Mouse (Mus musculus): ENCODE measurements around the gene Kcnq2. TPM values are rescaled to one million over a fixed set of nuclear protein-coding genes. Genes with fewer than 3 reads are reported as not detected.

Gene Kcnq2
- polyA plus RNA-seq, 1 experiment from 2014 or later: 1.5 TPM

- DNase-seq (ENCODE audit: low spot score) (no peak), ATAC-seq (replicated peaks; ENCODE audit: insufficient number of reproducible peaks, low FRiP score, low TSS enrichment, low read depth) (no peak)
- H3K9ac ChIP-seq (replicated peaks; ENCODE audit: low read length): no peak overlapping the region
- no peaks in the 10 kb centered on the region for H3K36me3 ChIP-seq (replicated peaks; ENCODE audit: control insufficient read depth, insufficient read depth, low read depth, low read length)
- no peak overlapping the region for H3K4me3 ChIP-seq (ENCODE audit: low read depth, low read length)
- no peak overlapping the region for H3K27ac ChIP-seq (replicated peaks; ENCODE audit: low read depth, low read length)
- WGBS: 87% methylated on average over 3 of the region's 3 CpGs
- no peak overlapping the region for H3K4me2 ChIP-seq (ENCODE audit: low read depth, low read length)
- H3K4me1 ChIP-seq (ENCODE audit: control insufficient read depth, insufficient read depth, low read length): peaks cover 2% of the 10 kb centered on the region; the same call in 1 of the 2 replicates
- H3K27me3 ChIP-seq (ENCODE audit: control insufficient read depth, insufficient read depth, low read length): peaks cover 36% of the 10 kb centered on the region
- no peaks in the 10 kb centered on the region for H3K9me3 ChIP-seq (replicated peaks; ENCODE audit: control insufficient read depth, low read length)
Observed at GRCm38 (mm10) chr2:181154361-181154760, 19.3 kb upstream of the Kcnq2 start.

DNA sequence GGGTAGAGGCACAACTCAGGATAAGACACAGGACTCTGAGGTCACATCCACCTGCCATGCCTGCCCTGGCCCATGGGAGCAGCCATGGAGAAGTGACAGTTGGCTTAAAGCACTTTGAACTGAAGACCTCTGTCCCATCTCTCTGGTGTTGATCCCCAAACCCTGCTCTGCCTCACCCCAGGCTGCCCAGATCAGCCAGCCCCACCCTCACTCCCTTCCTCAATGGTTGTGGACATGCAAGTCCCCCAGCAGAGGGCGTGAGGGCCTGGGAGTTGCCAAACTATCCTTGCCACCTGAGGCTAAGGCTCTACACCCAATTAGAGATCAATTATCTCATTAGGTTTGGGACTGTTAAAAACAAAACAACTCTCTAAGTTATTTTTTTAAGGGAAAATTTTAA, 18.7 kb upstream of the Kcnq2 start:
- DNase-seq (ENCODE audit: low spot score) (peak; percentile 24), ATAC-seq (replicated peaks; ENCODE audit: insufficient number of reproducible peaks, low FRiP score, low TSS enrichment, low read depth) (no peak)
- no peak overlapping the region for H3K4me3 ChIP-seq (ENCODE audit: low read depth, low read length)
- H3K9me3 ChIP-seq (replicated peaks; ENCODE audit: control insufficient read depth, low read length): no peaks in the 10 kb centered on the region
- H3K4me2 ChIP-seq (ENCODE audit: low read depth, low read length): no peak overlapping the region
- peaks cover 36% of the 10 kb centered on the region for H3K27me3 ChIP-seq (ENCODE audit: control insufficient read depth, insufficient read depth, low read length)
- peaks cover 2% of the 10 kb centered on the region; the same call in 1 of the 2 replicates for H3K4me1 ChIP-seq (ENCODE audit: control insufficient read depth, insufficient read depth, low read length)
- no peak overlapping the region for H3K27ac ChIP-seq (replicated peaks; ENCODE audit: low read depth, low read length)
- WGBS: 0% methylated on average over 1 of the region's 1 CpGs
- no peaks in the 10 kb centered on the region for H3K36me3 ChIP-seq (replicated peaks; ENCODE audit: control insufficient read depth, insufficient read depth, low read depth, low read length)
- H3K9ac ChIP-seq (replicated peaks; ENCODE audit: low read length): no peak overlapping the region

DNA sequence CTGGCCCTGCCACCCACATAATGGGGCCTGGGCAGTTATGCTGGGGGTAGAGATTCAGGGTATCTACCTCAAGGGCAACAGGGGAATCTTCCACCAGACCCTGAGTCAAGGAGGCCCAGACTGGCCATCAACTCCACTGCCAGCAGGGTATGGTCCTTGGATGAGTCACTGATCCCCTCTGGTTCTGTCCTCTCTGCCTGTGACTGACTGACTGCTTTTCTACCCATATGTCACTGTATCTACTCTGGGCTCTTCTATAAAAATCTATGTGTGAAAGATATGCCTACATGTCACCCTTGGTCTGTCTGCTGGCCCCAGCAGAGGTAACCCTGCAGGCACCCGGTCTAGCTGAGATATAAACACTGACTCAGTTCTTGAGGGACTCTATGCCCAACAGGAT, 18.0 kb upstream of the Kcnq2 start:
- Histone ChIP-seq H3K9me3 (replicated peaks; ENCODE audit: control insufficient read depth, low read length) (no peaks in the 10 kb centered on the region), H3K9ac (replicated peaks; ENCODE audit: low read length) (no peak overlapping the region), H3K4me2 (ENCODE audit: low read depth, low read length) (no peak overlapping the region), H3K4me3 (ENCODE audit: low read depth, low read length) (no peak overlapping the region), H3K27me3 (ENCODE audit: control insufficient read depth, insufficient read depth, low read length) (peaks cover 37% of the 10 kb centered on the region), H3K27ac (replicated peaks; ENCODE audit: low read depth, low read length) (no peak overlapping the region), H3K4me1 (ENCODE audit: control insufficient read depth, insufficient read depth, low read length) (peaks cover 2% of the 10 kb centered on the region; the same call in 1 of the 2 replicates), H3K36me3 (replicated peaks; ENCODE audit: control insufficient read depth, insufficient read depth, low read depth, low read length) (no peaks in the 10 kb centered on the region)
- 80% methylated on average over 1 of the region's 1 CpGs for WGBS
- DNase-seq (ENCODE audit: low spot score) (no peak), ATAC-seq (replicated peaks; ENCODE audit: insufficient number of reproducible peaks, low FRiP score, low TSS enrichment, low read depth) (no peak)

DNA sequence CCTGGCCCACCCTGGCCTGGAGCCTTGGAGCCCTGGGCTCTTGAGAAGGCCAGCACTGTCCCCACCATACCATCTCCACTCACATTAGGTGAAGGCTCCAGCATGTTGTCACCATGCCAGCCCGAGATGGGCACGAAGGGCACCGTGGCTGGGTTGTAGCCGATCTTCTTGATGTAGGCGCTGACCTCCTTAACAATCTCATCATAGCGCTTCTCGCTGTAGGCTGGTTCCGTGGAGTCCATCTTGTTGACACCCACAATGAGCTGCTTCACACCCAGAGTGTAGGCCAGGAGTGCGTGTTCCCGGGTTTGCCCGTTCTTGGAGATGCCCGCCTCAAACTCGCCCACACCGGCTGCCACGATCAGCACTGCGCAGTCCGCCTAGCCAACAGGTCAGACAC, 17.6 kb upstream of the Kcnq2 start:
- ATAC-seq (replicated peaks; ENCODE audit: insufficient number of reproducible peaks, low FRiP score, low TSS enrichment, low read depth): no peak
- Histone ChIP-seq H3K27ac (replicated peaks; ENCODE audit: low read depth, low read length) (no peak overlapping the region), H3K4me2 (ENCODE audit: low read depth, low read length) (no peak overlapping the region), H3K4me1 (ENCODE audit: control insufficient read depth, insufficient read depth, low read length) (peaks cover 2% of the 10 kb centered on the region; the same call in 1 of the 2 replicates), H3K4me3 (ENCODE audit: low read depth, low read length) (no peak overlapping the region), H3K36me3 (replicated peaks; ENCODE audit: control insufficient read depth, insufficient read depth, low read depth, low read length) (no peaks in the 10 kb centered on the region), H3K27me3 (ENCODE audit: control insufficient read depth, insufficient read depth, low read length) (peaks cover 39% of the 10 kb centered on the region), H3K9ac (replicated peaks; ENCODE audit: low read length) (no peak overlapping the region), H3K9me3 (replicated peaks; ENCODE audit: control insufficient read depth, low read length) (no peaks in the 10 kb centered on the region)
- WGBS: 94% methylated on average over 17 of the region's 17 CpGs
- no peak for DNase-seq (ENCODE audit: low spot score)

DNA sequence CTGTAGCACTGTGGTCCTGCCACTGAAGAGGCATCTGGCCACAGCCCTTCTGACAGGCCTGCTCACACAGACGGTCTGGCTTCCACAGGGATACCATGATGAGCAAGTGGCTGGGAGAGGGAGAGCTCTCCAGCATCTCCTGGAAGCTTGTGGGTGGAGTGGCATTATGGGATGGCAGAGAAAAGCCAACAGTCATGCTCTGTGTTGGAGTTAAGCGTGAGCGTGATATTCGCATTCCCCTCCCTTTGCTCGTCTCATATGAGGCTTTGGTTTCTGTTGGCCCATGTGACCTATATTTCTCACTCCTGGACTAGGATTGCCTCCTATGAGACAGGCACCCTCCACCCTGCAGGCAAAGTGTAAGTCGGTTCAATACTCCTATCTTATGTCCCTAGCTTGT, 15.2 kb upstream of the Kcnq2 start:
- ATAC-seq (replicated peaks; ENCODE audit: insufficient number of reproducible peaks, low FRiP score, low TSS enrichment, low read depth): no peak
- no peaks in the 10 kb centered on the region for H3K36me3 ChIP-seq (replicated peaks; ENCODE audit: control insufficient read depth, insufficient read depth, low read depth, low read length)
- H3K4me2 ChIP-seq (ENCODE audit: low read depth, low read length): no peak overlapping the region
- H3K4me1 ChIP-seq (ENCODE audit: control insufficient read depth, insufficient read depth, low read length): no peaks in the 10 kb centered on the region; the same call in 1 of the 2 replicates
- H3K27ac ChIP-seq (replicated peaks; ENCODE audit: low read depth, low read length): no peak overlapping the region
- H3K4me3 ChIP-seq (ENCODE audit: low read depth, low read length): no peak overlapping the region
- H3K9me3 ChIP-seq (replicated peaks; ENCODE audit: control insufficient read depth, low read length): no peaks in the 10 kb centered on the region
- DNase-seq (ENCODE audit: low spot score): no peak
- WGBS: 66% methylated on average over 6 of the region's 6 CpGs
- peaks cover 18% of the 10 kb centered on the region for H3K27me3 ChIP-seq (ENCODE audit: control insufficient read depth, insufficient read depth, low read length)
- no peak overlapping the region for H3K9ac ChIP-seq (replicated peaks; ENCODE audit: low read length)

DNA sequence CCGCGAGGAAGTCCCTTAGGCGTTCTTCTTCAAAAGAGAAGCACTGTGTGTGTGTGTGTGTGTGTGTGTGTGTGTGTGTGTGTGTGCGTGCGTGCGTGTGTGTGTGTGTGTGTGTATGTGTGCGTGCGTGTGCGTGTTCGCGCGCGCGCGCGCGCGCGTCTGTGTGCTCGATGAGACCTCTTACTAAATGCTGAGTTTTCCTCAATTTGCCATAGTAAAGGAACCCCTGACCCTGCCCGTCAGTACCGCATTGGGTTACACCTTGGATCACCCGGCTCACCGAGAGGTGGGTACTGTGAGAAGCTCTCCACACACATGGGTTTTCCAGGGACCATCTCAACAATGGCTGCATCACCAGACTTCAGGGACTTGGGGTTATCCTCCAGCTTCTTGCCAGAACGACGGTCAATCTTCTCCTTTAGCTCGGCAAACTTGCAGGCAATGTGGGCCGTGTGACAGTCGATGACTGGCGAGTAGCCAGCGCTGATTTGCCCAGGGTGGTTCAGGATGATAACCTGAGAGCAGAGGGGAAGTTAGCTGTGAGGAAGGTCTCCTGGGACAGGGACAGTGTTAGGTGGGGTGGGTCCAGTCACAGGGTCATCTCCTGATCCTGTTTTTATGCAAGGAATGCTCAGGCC, 13.3 kb upstream of the Kcnq2 start:
- Histone ChIP-seq H3K4me1 (ENCODE audit: control insufficient read depth, insufficient read depth, low read length) (no peaks in the 10 kb centered on the region; the same call in 1 of the 2 replicates), H3K27me3 (ENCODE audit: control insufficient read depth, insufficient read depth, low read length) (peaks cover 13% of the 10 kb centered on the region), H3K9me3 (replicated peaks; ENCODE audit: control insufficient read depth, low read length) (no peaks in the 10 kb centered on the region), H3K27ac (replicated peaks; ENCODE audit: low read depth, low read length) (no peak overlapping the region), H3K36me3 (replicated peaks; ENCODE audit: control insufficient read depth, insufficient read depth, low read depth, low read length) (no peaks in the 10 kb centered on the region), H3K9ac (replicated peaks; ENCODE audit: low read length) (no peak overlapping the region), H3K4me2 (ENCODE audit: low read depth, low read length) (peak overlapping the region; percentile 72), H3K4me3 (ENCODE audit: low read depth, low read length) (peak overlapping the region; percentile 32)
- 12% methylated on average over 28 of the region's 31 CpGs for WGBS
- ATAC-seq (replicated peaks; ENCODE audit: insufficient number of reproducible peaks, low FRiP score, low TSS enrichment, low read depth) (no peak), DNase-seq (ENCODE audit: low spot score) (no peak)

- no peaks in the 10 kb centered on the region; the same call in 1 of the 2 replicates for H3K4me1 ChIP-seq (ENCODE audit: control insufficient read depth, insufficient read depth, low read length)
- peak overlapping the region; percentile 32 for H3K4me3 ChIP-seq (ENCODE audit: low read depth, low read length)
- under 1% methylated on average over 56 of the region's 61 CpGs for WGBS
- no peaks in the 10 kb centered on the region for H3K36me3 ChIP-seq (replicated peaks; ENCODE audit: control insufficient read depth, insufficient read depth, low read depth, low read length)
- peak overlapping the region; percentile 72 for H3K4me2 ChIP-seq (ENCODE audit: low read depth, low read length)
- no peak overlapping the region for H3K27ac ChIP-seq (replicated peaks; ENCODE audit: low read depth, low read length)
- peaks cover 13% of the 10 kb centered on the region for H3K27me3 ChIP-seq (ENCODE audit: control insufficient read depth, insufficient read depth, low read length)
- DNase-seq (ENCODE audit: low spot score) (peak; percentile 55), ATAC-seq (replicated peaks; ENCODE audit: insufficient number of reproducible peaks, low FRiP score, low TSS enrichment, low read depth) (0 out of 2 replicates have a peak, but pooled peaks have one; percentile 10)
- H3K9me3 ChIP-seq (replicated peaks; ENCODE audit: control insufficient read depth, low read length): no peaks in the 10 kb centered on the region
- peak overlapping the region; percentile 26 for H3K9ac ChIP-seq (replicated peaks; ENCODE audit: low read length)
Observed at GRCm38 (mm10) chr2:181147546-181148317, 12.6 kb upstream of the Kcnq2 start.

GRCm38 (mm10) chr2:181146976-181147545, 12.0 kb upstream of the Kcnq2 start:
- H3K9me3 ChIP-seq (replicated peaks; ENCODE audit: control insufficient read depth, low read length): no peaks in the 10 kb centered on the region
- WGBS: 57% methylated on average over 4 of the region's 4 CpGs
- peak overlapping the region; percentile 72 for H3K4me2 ChIP-seq (ENCODE audit: low read depth, low read length)
- H3K4me1 ChIP-seq (ENCODE audit: control insufficient read depth, insufficient read depth, low read length): no peaks in the 10 kb centered on the region; the same call in 1 of the 2 replicates
- no peak overlapping the region for H3K9ac ChIP-seq (replicated peaks; ENCODE audit: low read length)
- ATAC-seq (replicated peaks; ENCODE audit: insufficient number of reproducible peaks, low FRiP score, low TSS enrichment, low read depth) (no peak), DNase-seq (ENCODE audit: low spot score) (no peak)
- peaks cover 13% of the 10 kb centered on the region for H3K27me3 ChIP-seq (ENCODE audit: control insufficient read depth, insufficient read depth, low read length)
- H3K36me3 ChIP-seq (replicated peaks; ENCODE audit: control insufficient read depth, insufficient read depth, low read depth, low read length): no peaks in the 10 kb centered on the region
- peak overlapping the region; percentile 32; the same call in 1 of the 2 replicates for H3K4me3 ChIP-seq (ENCODE audit: low read depth, low read length)
- no peak overlapping the region for H3K27ac ChIP-seq (replicated peaks; ENCODE audit: low read depth, low read length)

Measured in embryonic facial prominence, embryonic 11.5 days (tissue).